Mouse (Mus musculus) embryonic facial prominence, embryonic 14.5 days (tissue): ENCODE measurements around the gene Ptgdr. TPM values are rescaled to one million over a fixed set of nuclear protein-coding genes. Genes with fewer than 3 reads are reported as not detected.
"Not testable (repeated sequence)": the region's sequence is repeated elsewhere in the genome, so short reads cannot be mapped to it uniquely, and the experiment has no call there.

Source experiments
- ATAC-seq: fragments of 200-750 bp; cut with Nextera tagmentation; 2 replicates; pipeline ENCODE4 v1.8.0; 2017; ENCODE audit warnings: low read depth, moderate number of reproducible peaks, moderate TSS enrichment
- DNase-seq: peaks from one replicate; pipeline ENCODE4 v3.0.0-alpha.2; 2015; ENCODE audit warnings: low spot score
- H3K27ac ChIP-seq: fragments of 300-500 bp; sonication (generic); replicated peaks from 2 replicates; pipeline ENCODE4 v1.5.1; 2014; ENCODE audit warnings: low read depth, mild to moderate bottlenecking, low read length, moderate library complexity
- H3K27me3 ChIP-seq: fragments of 300-500 bp; sonication (generic); replicated peaks from 2 replicates; pipeline ENCODE4 v1.6.1; 2014; ENCODE audit warnings: low read length; ENCODE audit not compliant: control insufficient read depth, insufficient read depth
- H3K36me3 ChIP-seq: fragments of 300-500 bp; sonication (generic); 2 replicates; pipeline ENCODE4 v1.6.1; 2014; ENCODE audit warnings: low read length, mixed read lengths; ENCODE audit not compliant: control insufficient read depth, insufficient read depth
- H3K4me1 ChIP-seq: fragments of 300-500 bp; sonication (generic); 2 replicates; pipeline ENCODE4 v1.6.1; 2014; ENCODE audit warnings: antibody characterized with exemption, low read length; ENCODE audit not compliant: control insufficient read depth, insufficient read depth
- H3K4me2 ChIP-seq: fragments of 300-500 bp; sonication (generic); 2 replicates; pipeline ENCODE4 v1.6.1; 2014; ENCODE audit warnings: low read depth, mild to moderate bottlenecking, low read length, moderate library complexity, mixed read lengths
- H3K4me3 ChIP-seq: fragments of 300-500 bp; sonication (generic); 2 replicates; pipeline ENCODE4 v1.5.1; 2014; ENCODE audit warnings: low read depth, mild to moderate bottlenecking, low read length
- H3K9ac ChIP-seq: fragments of 300-500 bp; sonication (generic); 2 replicates; pipeline ENCODE4 v1.6.1; 2014; ENCODE audit warnings: low read depth, mild to moderate bottlenecking, low read length, moderate library complexity, mixed read lengths
- H3K9me3 ChIP-seq: fragments of 300-500 bp; sonication (generic); 2 replicates; pipeline ENCODE4 v1.6.1; 2016; ENCODE audit warnings: low read length; ENCODE audit not compliant: control insufficient read depth
- WGBS: fragments of 180-500 bp; shearing (Covaris S2); extraction: QIAGEN DNeasy Blood & Tissue Kit; methylation state at CpG from one replicate; pipeline ENCODE4 v1.1.7; 2014; 5-methylcytosine and 5-hydroxymethylcytosine counted together
- polyA plus RNA-seq: library from polyadenylated mRNA; unstranded; fragments of >200 nt; fragmentation: Nextera tagmentation; extraction: Ambion mirVana; gene quantifications from 2 replicates; pipeline ENCODE4 v1.2.1, GENCODE M21; 2014

Ptgdr gene
- polyA plus RNA-seq, 1 experiment from 2014 or later, result 0.97 TPM

- not testable (repeated sequence) for H3K4me1 ChIP-seq, H3K27me3 ChIP-seq, H3K27ac ChIP-seq, H3K36me3 ChIP-seq, H3K4me2 ChIP-seq, H3K9me3 ChIP-seq, H3K4me3 ChIP-seq, ATAC-seq, DNase-seq, H3K9ac ChIP-seq
- whole genome bisulfite sequencing, result 37% methylated on average over 2 of the region's 3 CpGs
Measured at GRCm38 (mm10) chr14:44834134-44834533, 25.0 kb downstream of the Ptgdr start.

- ATAC-seq, result not testable (repeated sequence)
Measured at GRCm38 (mm10) chr14:44833096-44833495, 26.1 kb downstream of the Ptgdr start.

GRCm38 (mm10) chr14:44827736-44828135 lies 31.4 kb downstream of the Ptgdr start:
- Histone ChIP-seq H3K36me3 (no peaks in the 10 kb centered on the region), H3K4me2 (no peak overlapping the region), H3K4me1 (no peaks in the 10 kb centered on the region), H3K4me3 (no peak overlapping the region), H3K27ac (no peak overlapping the region), H3K9me3 (no peaks in the 10 kb centered on the region), H3K27me3 (no peaks in the 10 kb centered on the region), H3K9ac (no peak overlapping the region)
- 64% methylated on average over 4 of the region's 4 CpGs for WGBS
- ATAC-seq, result no peak
- DNase-seq, result no peak

More at GRCm38 (mm10) chr14:44833096-44833495, 26.1 kb downstream of the Ptgdr start:
- WGBS, result 88% methylated on average over 4 of the region's 4 CpGs
- H3K4me1 ChIP-seq, DNase-seq, H3K9ac ChIP-seq, H3K27me3 ChIP-seq, H3K4me3 ChIP-seq, H3K4me2 ChIP-seq, H3K27ac ChIP-seq, H3K9me3 ChIP-seq, H3K36me3 ChIP-seq: not testable (repeated sequence)

- H3K27me3 ChIP-seq, result no peaks in the 10 kb centered on the region
- no peak for ATAC-seq
- H3K4me3 ChIP-seq, result no peak overlapping the region
- 75% methylated on average over 7 of the region's 7 CpGs for WGBS
- H3K36me3 ChIP-seq, result no peaks in the 10 kb centered on the region
- H3K9ac ChIP-seq, result no peak overlapping the region
- H3K4me1 ChIP-seq, result no peaks in the 10 kb centered on the region
- H3K4me2 ChIP-seq, result no peak overlapping the region
- no peak for DNase-seq
- H3K9me3 ChIP-seq, result no peaks in the 10 kb centered on the region
- no peak overlapping the region for H3K27ac ChIP-seq
Measured at GRCm38 (mm10) chr14:44821177-44822057, 37.8 kb downstream of the Ptgdr start.

GRCm38 (mm10) chr14:44813152-44813551 lies 46.0 kb downstream of the Ptgdr start:
- not testable (repeated sequence) for H3K27me3 ChIP-seq, H3K36me3 ChIP-seq, H3K4me2 ChIP-seq, H3K4me3 ChIP-seq, ATAC-seq, H3K27ac ChIP-seq, H3K9me3 ChIP-seq, H3K4me1 ChIP-seq, H3K9ac ChIP-seq, DNase-seq

Other genes with a start within 250 kb of the Ptgdr start
- gene Gm5624, start 231.4 kb downstream of the Ptgdr start, polyA plus RNA-seq, result not detected in 2 replicates
- gene Gm8257, start 152.9 kb downstream of the Ptgdr start, polyA plus RNA-seq, result not detected in 2 replicates
- not detected in 2 replicates for gene Gm8267, start 109.0 kb downstream of the Ptgdr start, polyA plus RNA-seq
- gene Ptger2, start 128.8 kb upstream of the Ptgdr start, polyA plus RNA-seq, result 0.81 and 1.2 TPM in 2 replicates